20 mouse cellular contexts compared by ENCODE assay signal in genomic region chr7:66038730-66039129, GRCm38 (mm10). TPM values are rescaled to one million over a fixed set of nuclear protein-coding genes. Genes with fewer than 3 reads are reported as not detected.
DNase-seq lines count a peak whose midpoint lies in the region; TF ChIP-seq lines count a peak whose summit lies in the region.
"Had no signal": no experiment of that assay in that cellular context is flagged by ENCODE, and none has a peak within 500 bp of the region (broad histone marks: within the 10 kb centered on the region; RNA-seq: fewer than 3 reads in every experiment).

No protein-coding gene starts in this region.

- no peak for TF ChIP-seq CTCF in kidney, adult 2 months (conservative IDR thresholded peaks at IDR 0.05; ENCODE audit: insufficient read depth, insufficient read length, low read depth, low read length)

- 84% methylated on average over 11 of the region's 11 CpGs for WGBS in heart, embryonic 10.5 days
- 42% methylated on average over 11 of the region's 11 CpGs for WGBS in kidney, adult 2 months

- H3K4me1 ChIP-seq in heart, embryonic 10.5 days: 0 out of 2 replicates have a peak, but pooled peaks cover 2% of the 10 kb centered on the region
- H3K4me1 ChIP-seq in kidney, adult 2 months (ENCODE audit: control insufficient read depth, insufficient read depth, low read length): no peaks in the 10 kb centered on the region

- no peak overlapping the region for H3K4me3 ChIP-seq in heart, embryonic 10.5 days
- H3K4me3 ChIP-seq in kidney, adult 2 months (ENCODE audit: insufficient read depth, low read depth, low read length): no peak overlapping the region
- H3K4me3 ChIP-seq: forebrain, embryonic 15.5 days; hindbrain, embryonic 15.5 days; left cerebral cortex, adult 2 months had no signal

- H3K36me3 ChIP-seq in heart, embryonic 10.5 days: no peaks in the 10 kb centered on the region
- H3K36me3 ChIP-seq in kidney, adult 2 months (ENCODE audit: control insufficient read depth, insufficient read depth, low read length): no peaks in the 10 kb centered on the region
- H3K36me3 ChIP-seq: forebrain, embryonic 15.5 days; hindbrain, embryonic 15.5 days had no signal

- peak; percentile 87 for DNase-seq in heart, adult 11 months
- no peak for DNase-seq in heart, embryonic 10.5 days (ENCODE audit: low spot score)
- peak; percentile 38 for DNase-seq in retina, postnatal 1 day
- DNase-seq in retina, embryonic 14.5 days (ENCODE audit: low spot score): no peak
- DNase-seq in cerebellum, postnatal 36 days: peak; percentile 54 to 57
- no peak for DNase-seq in right cerebral cortex, postnatal 25 days
- DNase-seq in frontal cortex, postnatal 25 days (ENCODE audit: low spot score in 2 of 2): no peak
- no peak for DNase-seq in kidney, adult 2 months
- DNase-seq: kidney, adult 8-10 months; lung, embryonic 14.5 days; right cerebral cortex, adult 18-20 months; thymus, postnatal 25 days had no signal

- no peaks in the 10 kb centered on the region for H3K9me3 ChIP-seq in heart, embryonic 10.5 days
- H3K9me3 ChIP-seq: forebrain, embryonic 15.5 days; hindbrain, embryonic 15.5 days had no signal

- peaks cover 40% of the 10 kb centered on the region for H3K27me3 ChIP-seq in heart, embryonic 10.5 days (ENCODE audit: insufficient read depth, poor library complexity, severe bottlenecking)
- H3K27me3 ChIP-seq in kidney, adult 2 months (replicated peaks; ENCODE audit: control insufficient read depth, insufficient read depth, low read length): no peaks in the 10 kb centered on the region
- H3K27me3 ChIP-seq: forebrain, embryonic 15.5 days; hindbrain, embryonic 15.5 days; Patski had no signal

- H3K27ac ChIP-seq in heart, embryonic 10.5 days: no peak overlapping the region
- no peak overlapping the region for H3K27ac ChIP-seq in kidney, adult 2 months (ENCODE audit: insufficient read depth, low read depth, low read length)
- H3K27ac ChIP-seq: forebrain, embryonic 15.5 days; hindbrain, embryonic 15.5 days; left cerebral cortex, adult 2 months; stomach, postnatal 0 days had no signal

- no peak for TF ChIP-seq POLR2A in kidney, adult 2 months (IDR thresholded peaks at IDR 0.05; ENCODE audit: low read depth, low read length)

RNA-seq across cellular contexts. Expression of gene Gm45213, which starts 4.7 kb away (rescaled TPM):
- polyA plus RNA-seq in heart, embryonic 10.5 days (2016; fragmentation: Nextera tagmentation; extraction: Ambion mirVana): not detected in 2 replicates
- polyA plus RNA-seq in kidney, adult 2 months (2012; rRNA removed): not detected in 2 replicates
- polyA plus RNA-seq: forebrain, embryonic 15.5 days; heart, embryonic 16.5 days; hindbrain, embryonic 15.5 days; liver, embryonic 11.5 days; lung, embryonic 14.5 days; neural tube, embryonic 14.5 days; Patski; stomach, postnatal 0 days had no signal

RNA-seq across cellular contexts. Expression of gene Snrpa1, which starts 20.1 kb away (rescaled TPM):
- 147 and 212 TPM in 2 replicates for polyA plus RNA-seq in heart, embryonic 10.5 days (2016; fragmentation: Nextera tagmentation; extraction: Ambion mirVana)
- 7.6 and 10.9 TPM in 2 replicates for polyA plus RNA-seq in kidney, adult 2 months (2012; rRNA removed)

RNA-seq across cellular contexts. Expression of gene Selenos, which starts 40.7 kb away (rescaled TPM):
- 88.5 and 109 TPM in 2 replicates for polyA plus RNA-seq in heart, embryonic 10.5 days (2016; fragmentation: Nextera tagmentation; extraction: Ambion mirVana)
- 77.2 and 84.6 TPM in 2 replicates for polyA plus RNA-seq in kidney, adult 2 months (2012; rRNA removed)

Comparison
In these comparisons a context has a peak if more than half of its experiments do, and no peak if none do; other contexts are left out.
1. DNase-seq: peak in heart, adult 11 months (single experiment), retina, postnatal 1 day (single experiment) and cerebellum, postnatal 36 days (2 of 2); none in heart, embryonic 10.5 days (single experiment), retina, embryonic 14.5 days (single experiment), right cerebral cortex, postnatal 25 days (single experiment), frontal cortex, postnatal 25 days (0 of 2) and kidney, adult 2 months (single experiment).
2. RNA of gene Snrpa1, which starts 20.1 kb away (polyA plus RNA-seq): 147 to 212 TPM in heart, embryonic 10.5 days; 7.6 to 10.9 TPM in kidney, adult 2 months; every median in the first group is over 10 times any median in the second.